Mouse (Mus musculus): ENCODE measurements around the gene Col6a2.

DNA sequence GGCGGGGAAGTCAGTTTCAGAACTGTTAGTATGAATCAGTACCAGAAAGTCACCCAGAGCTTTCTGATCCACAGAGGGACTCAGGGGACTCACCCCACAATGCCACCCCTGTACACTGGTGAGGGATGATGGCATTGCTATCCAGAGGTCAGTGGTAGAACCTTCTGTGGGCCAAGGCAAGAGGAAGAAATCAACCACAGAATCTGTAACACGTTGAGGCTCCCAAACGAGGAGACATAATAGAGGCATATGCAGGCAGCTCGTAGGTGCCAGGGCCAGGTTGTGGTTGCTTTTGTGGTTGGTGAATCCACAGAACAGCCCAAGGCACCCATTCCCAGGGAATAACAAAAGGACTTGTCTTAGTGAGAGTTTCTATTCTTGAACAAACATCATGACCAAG is 22.3 kb upstream of the Col6a2 start:
- TF ChIP-seq POLR2A (IDR thresholded peaks at IDR 0.05; ENCODE audit: extremely low read depth, insufficient read depth, low read length) (no peak), CTCF (IDR thresholded peaks at IDR 0.05; ENCODE audit: extremely low read depth, insufficient read depth, low read length) (no peak)

Measured in cortical plate, adult 2 months (tissue).